Mouse (Mus musculus) thymus, adult 2 months (tissue): ENCODE data around the gene Btbd9. TPM values are rescaled to one million over a fixed set of nuclear protein-coding genes. Genes with fewer than 3 reads are reported as not detected.

ENCODE experiments used
- DNase-seq: peaks from one replicate; pipeline ENCODE4 v3.0.0; 2021
- H3K27ac ChIP-seq: fragments of 200-500 bp; 2 replicates; pipeline ENCODE4 v1.5.1; 2012; ENCODE audit warnings: low read length, control low read depth; ENCODE audit not compliant: control insufficient read depth, insufficient read depth
- H3K27me3 ChIP-seq: fragments of 200-500 bp; 2 replicates; pipeline ENCODE4 v1.6.1; 2012; ENCODE audit warnings: mild to moderate bottlenecking, low read length, moderate library complexity, mixed read lengths; ENCODE audit not compliant: control insufficient read depth, insufficient read depth
- H3K36me3 ChIP-seq: fragments of 200-500 bp; 2 replicates; pipeline ENCODE4 v1.6.1; 2012; ENCODE audit warnings: mild to moderate bottlenecking, low read length, moderate library complexity; ENCODE audit not compliant: control insufficient read depth, insufficient read depth
- H3K4me1 ChIP-seq: fragments of 200-500 bp; replicated peaks from 2 replicates; pipeline ENCODE4 v1.6.1; 2012; ENCODE audit warnings: low read length; ENCODE audit not compliant: control insufficient read depth, insufficient read depth
- H3K4me3 ChIP-seq: fragments of 200-500 bp; 2 replicates; pipeline ENCODE4 v1.5.1; 2012; ENCODE audit warnings: mild to moderate bottlenecking, low read length, control low read depth, moderate library complexity; ENCODE audit not compliant: control insufficient read depth, insufficient read depth
- CTCF ChIP-seq: fragments of 200-500 bp; IDR thresholded peaks from 2 replicates; pipeline ENCODE4 v1.5.1; 2012; ENCODE audit warnings: mild to moderate bottlenecking, control low read depth, low read length, moderate library complexity, borderline replicate concordance; ENCODE audit not compliant: control insufficient read depth, poor library complexity, insufficient read depth; ENCODE audit errors: extremely low read depth
- POLR2A ChIP-seq: fragments of 200-500 bp; IDR thresholded peaks from 2 replicates; pipeline ENCODE4 v1.6.1; 2012; ENCODE audit warnings: mild to moderate bottlenecking, low read length, control low read depth, moderate library complexity; ENCODE audit not compliant: control insufficient read depth, poor library complexity, insufficient read depth; ENCODE audit errors: extremely low read depth
- WGBS: fragments of 180-500 bp; shearing (Covaris S2); methylation state at CpG from one replicate; pipeline ENCODE4 v1.1.7; 2018; 5-methylcytosine and 5-hydroxymethylcytosine counted together
- polyA plus RNA-seq: library from polyadenylated mRNA; depleted of rRNA; stranded (reverse); fragments of >200 nt; gene quantifications from 2 replicates; pipeline ENCODE4 v1.2.3, GENCODE M21; 2012; rRNA removed

Gene Btbd9
- polyA plus RNA-seq, 1 experiment: 29.1 TPM

DNA sequence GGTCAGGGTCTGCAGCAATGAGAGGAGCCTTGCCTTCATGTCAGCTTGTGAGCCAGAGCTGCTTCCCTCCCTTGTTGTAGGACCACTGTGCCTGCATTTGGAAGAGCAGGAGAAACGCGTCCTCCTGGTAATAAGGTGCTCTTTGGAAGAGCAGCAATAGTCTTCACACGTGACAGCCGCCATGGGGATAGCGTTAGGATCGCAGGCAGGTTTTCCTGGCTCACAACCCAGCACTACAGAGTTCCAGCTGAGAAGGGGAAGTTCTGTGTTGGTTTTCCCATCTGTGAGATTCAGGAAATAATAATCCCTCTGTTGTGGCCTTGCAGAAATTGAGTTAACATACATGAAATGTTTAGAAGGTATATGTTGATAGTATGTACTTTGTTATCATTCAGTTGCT, 392.7 kb downstream of the Btbd9 start:
- H3K4me3 ChIP-seq: no peak overlapping the region
- 0 out of 2 replicates have a peak, but pooled peaks cover 6% of the 10 kb centered on the region for H3K4me1 ChIP-seq
- DNase-seq: no peak
- TF ChIP-seq CTCF: no peak
- TF ChIP-seq POLR2A: no peak
- WGBS: 88% methylated on average over 6 of the region's 6 CpGs
- no peak overlapping the region for H3K27ac ChIP-seq
- no peaks in the 10 kb centered on the region for H3K36me3 ChIP-seq
- H3K27me3 ChIP-seq: no peaks in the 10 kb centered on the region

DNA sequence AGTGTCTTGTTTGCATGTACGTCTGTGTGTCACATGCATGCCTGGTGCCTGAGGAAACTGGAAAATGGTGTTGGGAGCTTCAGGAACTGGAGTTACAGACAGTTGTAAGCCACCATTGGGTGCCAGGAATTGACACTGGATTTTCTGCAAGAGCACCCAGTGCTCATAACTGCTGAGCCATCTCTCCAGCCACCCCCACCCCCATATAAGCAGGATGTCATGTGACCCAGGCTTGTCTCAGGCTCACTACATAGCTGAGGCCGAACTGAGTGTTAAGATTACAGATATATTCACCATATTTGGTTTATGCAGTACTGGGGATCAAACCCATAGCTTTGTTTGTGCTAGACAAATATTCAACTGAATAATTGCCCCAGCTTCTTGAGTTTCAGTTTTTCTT, 394.2 kb downstream of the Btbd9 start:
- H3K27ac ChIP-seq: no peak overlapping the region
- no peaks in the 10 kb centered on the region for H3K36me3 ChIP-seq
- no peak for DNase-seq
- H3K4me1 ChIP-seq: 0 out of 2 replicates have a peak, but pooled peaks cover 6% of the 10 kb centered on the region
- WGBS: 80% methylated on average over 2 of the region's 2 CpGs
- no peaks in the 10 kb centered on the region for H3K27me3 ChIP-seq
- no peak for TF ChIP-seq POLR2A
- TF ChIP-seq CTCF: no peak
- H3K4me3 ChIP-seq: no peak overlapping the region

DNA sequence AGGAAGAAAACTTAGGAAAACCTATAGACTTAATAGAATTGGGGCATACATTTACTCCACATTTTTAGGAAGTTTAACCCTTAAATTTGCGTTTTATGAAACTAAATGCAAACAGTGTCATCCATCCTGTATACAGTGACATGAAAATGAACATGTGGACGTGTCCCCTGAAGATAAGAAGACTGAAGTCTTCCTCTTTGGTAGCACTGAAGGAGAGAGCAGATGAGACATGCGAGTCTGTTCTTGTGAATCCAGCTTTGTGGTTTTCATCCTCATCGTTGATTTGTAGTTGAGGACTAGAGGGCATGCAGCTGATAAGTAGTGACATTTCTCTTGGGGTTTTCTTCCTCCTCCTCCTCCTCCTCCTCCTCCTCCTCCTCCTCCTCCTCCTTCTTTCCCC, 394.7 kb downstream of the Btbd9 start:
- TF ChIP-seq CTCF (no peak), POLR2A (no peak)
- WGBS: 57% methylated on average over 4 of the region's 4 CpGs
- Histone ChIP-seq H3K27me3 (no peaks in the 10 kb centered on the region), H3K27ac (no peak overlapping the region), H3K4me3 (no peak overlapping the region), H3K4me1 (0 out of 2 replicates have a peak, but pooled peaks cover 6% of the 10 kb centered on the region), H3K36me3 (no peaks in the 10 kb centered on the region)
- no peak for DNase-seq

DNA sequence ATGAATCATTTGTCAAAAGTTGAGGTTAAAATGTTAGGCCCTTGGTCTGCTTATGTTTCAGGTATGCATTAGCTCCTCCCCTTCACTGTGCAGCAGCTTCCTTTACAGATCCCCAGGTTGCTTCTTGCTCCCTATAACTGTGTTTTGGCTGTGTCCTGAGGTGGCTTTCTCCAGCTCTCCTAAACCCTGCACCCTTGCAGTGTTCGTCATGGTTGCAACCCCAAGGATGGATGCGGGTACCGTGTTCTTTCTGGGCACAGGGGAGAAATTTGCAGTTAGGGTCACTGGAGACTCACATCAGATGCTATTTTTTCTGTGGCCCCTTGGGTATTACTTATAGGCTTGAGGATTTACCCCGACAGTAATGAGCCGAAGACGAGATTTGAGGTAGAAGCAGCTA, 396.1 kb downstream of the Btbd9 start:
- no peaks in the 10 kb centered on the region for H3K27me3 ChIP-seq
- 0 out of 2 replicates have a peak, but pooled peaks cover 5% of the 10 kb centered on the region for H3K4me1 ChIP-seq
- H3K4me3 ChIP-seq: no peak overlapping the region
- H3K36me3 ChIP-seq: no peaks in the 10 kb centered on the region
- TF ChIP-seq CTCF (no peak), POLR2A (no peak)
- DNase-seq: no peak
- H3K27ac ChIP-seq: no peak overlapping the region
- 98% methylated on average over 6 of the region's 6 CpGs for WGBS

DNA sequence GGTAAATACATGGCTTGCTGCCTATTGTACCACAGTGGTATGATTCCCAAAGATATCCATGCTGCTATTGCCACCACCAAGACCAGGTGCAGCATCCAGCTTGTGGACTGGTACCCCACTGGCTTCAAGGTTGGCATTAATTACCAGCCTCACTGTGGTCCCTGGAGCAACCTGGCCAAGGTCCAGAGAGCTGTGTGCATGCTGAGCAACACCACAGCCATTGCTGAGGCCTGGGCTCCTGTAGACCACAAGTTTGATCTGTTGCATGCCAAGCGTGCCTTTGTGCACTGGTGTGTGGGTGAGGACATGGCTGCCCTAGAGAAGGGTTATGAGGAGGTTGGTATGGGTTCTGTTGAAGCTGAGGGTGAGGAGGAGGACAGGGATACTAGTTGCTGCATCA, 397.9 kb downstream of the Btbd9 start:
- no peak for DNase-seq
- no peak overlapping the region for H3K27ac ChIP-seq
- TF ChIP-seq POLR2A: no peak
- no peak for TF ChIP-seq CTCF
- H3K4me1 ChIP-seq: no peaks in the 10 kb centered on the region
- WGBS: 74% methylated on average over 1 of the region's 1 CpGs
- H3K27me3 ChIP-seq: no peaks in the 10 kb centered on the region
- no peak overlapping the region for H3K4me3 ChIP-seq
- no peaks in the 10 kb centered on the region for H3K36me3 ChIP-seq

DNA sequence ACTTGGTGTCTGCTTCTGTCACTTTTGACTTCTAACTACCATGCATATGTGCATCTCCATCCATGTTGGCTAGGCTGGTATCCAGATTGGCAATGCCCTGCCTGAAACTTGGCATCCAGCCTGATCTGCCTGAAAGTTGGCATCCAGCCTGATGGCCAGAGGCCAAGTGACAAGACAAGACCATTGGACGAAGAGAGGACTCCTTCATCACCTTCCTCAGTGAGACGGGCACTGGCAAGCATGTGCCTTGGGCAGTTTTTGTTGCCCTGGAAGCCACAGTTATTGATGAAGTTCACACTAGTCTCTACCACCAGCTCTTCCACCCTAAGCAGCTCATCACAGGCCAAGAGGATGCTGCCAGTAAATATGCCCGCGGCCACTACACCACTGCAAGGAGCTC, 398.9 kb downstream of the Btbd9 start:
- no peak for DNase-seq
- H3K27ac ChIP-seq: no peak overlapping the region
- H3K4me1 ChIP-seq: no peaks in the 10 kb centered on the region
- no peaks in the 10 kb centered on the region for H3K27me3 ChIP-seq
- no peak overlapping the region for H3K4me3 ChIP-seq
- 96% methylated on average over 4 of the region's 4 CpGs for WGBS
- TF ChIP-seq CTCF: no peak
- no peak for TF ChIP-seq POLR2A
- no peaks in the 10 kb centered on the region for H3K36me3 ChIP-seq

Other genes with a start within 250 kb of the Btbd9 start
- 51.3 and 58.4 TPM in 2 replicates for gene Dnah8, start 47.9 kb upstream of the Btbd9 start, polyA plus RNA-seq
- 43.5 and 43.6 TPM in 2 replicates for gene Glo1, start 50.4 kb upstream of the Btbd9 start, polyA plus RNA-seq